Mouse (Mus musculus) testis, adult 2 months (tissue): ENCODE data around the gene Kcnq4.

ENCODE experiments used
- CTCF ChIP-seq: fragments of 200-500 bp; IDR thresholded peaks from 2 replicates; pipeline ENCODE4 v1.5.1; 2012; ENCODE audit warnings: low read depth, mild to moderate bottlenecking, inconsistent platforms, low read length, moderate library complexity; ENCODE audit not compliant: control insufficient read depth, insufficient read depth, insufficient replicate concordance
- POLR2A ChIP-seq: fragments of 200-500 bp; IDR thresholded peaks from 2 replicates; pipeline ENCODE4 v1.6.1; 2012; ENCODE audit warnings: low read depth, mild to moderate bottlenecking, inconsistent platforms, low read length, moderate library complexity; ENCODE audit not compliant: control insufficient read depth

DNA sequence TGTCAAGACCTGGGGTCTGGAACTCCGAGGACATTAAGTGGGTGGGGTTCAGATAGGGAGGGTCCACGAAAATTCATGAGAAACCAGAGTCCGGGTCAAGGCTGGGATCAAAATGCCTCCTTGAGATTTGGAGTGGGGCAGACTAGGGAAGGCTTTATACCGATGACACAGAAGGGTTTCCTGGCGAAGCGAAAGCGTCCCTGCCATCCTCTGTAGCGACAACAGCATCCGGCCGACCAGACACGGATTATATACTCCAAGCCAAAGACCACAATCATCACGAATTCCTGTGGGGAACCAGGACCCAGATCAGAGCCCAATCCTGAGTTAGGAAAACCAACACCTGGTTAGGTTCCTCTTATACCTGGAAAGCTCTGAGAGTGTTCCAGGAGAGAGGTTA, 31.6 kb downstream of the Kcnq4 start:
- TF ChIP-seq CTCF (no peak), POLR2A (no peak)
